Mouse (Mus musculus) embryo, embryonic 11.5 days (tissue): ENCODE measurements around the gene Ubr1.

Source experiments
- DNase-seq: peaks from one replicate; pipeline ENCODE4 v3.0.0-alpha.2; 2012; ENCODE audit warnings: low read depth, low spot score

Gene Ubr1

DNA sequence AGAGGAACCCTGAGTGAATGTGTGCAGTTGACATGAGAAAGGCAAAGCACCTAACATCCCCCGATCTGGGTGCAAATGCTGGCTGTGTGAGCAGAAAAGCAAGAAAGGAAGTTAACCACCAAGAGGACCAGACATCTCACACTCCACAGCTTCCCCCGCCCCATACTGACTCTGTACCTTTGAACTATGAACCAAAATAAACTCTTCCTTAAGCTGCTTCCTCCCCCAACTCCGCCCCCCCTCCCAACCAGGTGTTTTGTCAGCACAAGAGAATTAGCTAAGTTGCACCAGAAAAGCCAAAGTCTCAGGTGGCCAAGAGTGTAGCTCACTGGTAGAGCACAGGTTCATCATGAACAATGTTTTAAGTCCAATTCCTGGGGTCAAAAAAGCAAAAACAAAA is 117.4 kb downstream of the Ubr1 start:
- DNase-seq, result no peak

DNA sequence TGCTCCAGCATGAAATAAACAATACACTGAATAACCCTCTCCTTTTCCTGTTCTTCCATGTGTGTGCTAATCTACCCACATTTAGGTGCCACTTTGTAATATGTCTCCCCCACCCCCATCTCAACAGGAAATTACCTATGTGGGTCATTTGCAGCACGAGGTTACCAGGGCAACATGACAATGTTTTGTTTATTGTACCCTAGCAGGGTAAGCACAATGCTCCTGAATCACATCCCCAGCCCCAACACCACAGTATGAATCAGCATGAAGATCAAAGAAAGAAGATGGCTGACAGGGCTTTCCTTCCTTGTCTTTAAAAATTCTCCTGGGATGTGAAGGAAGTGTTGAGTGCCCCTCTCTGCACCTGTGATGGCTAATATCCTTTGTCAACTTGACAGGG is 117.9 kb downstream of the Ubr1 start:
- no peak for DNase-seq

DNA sequence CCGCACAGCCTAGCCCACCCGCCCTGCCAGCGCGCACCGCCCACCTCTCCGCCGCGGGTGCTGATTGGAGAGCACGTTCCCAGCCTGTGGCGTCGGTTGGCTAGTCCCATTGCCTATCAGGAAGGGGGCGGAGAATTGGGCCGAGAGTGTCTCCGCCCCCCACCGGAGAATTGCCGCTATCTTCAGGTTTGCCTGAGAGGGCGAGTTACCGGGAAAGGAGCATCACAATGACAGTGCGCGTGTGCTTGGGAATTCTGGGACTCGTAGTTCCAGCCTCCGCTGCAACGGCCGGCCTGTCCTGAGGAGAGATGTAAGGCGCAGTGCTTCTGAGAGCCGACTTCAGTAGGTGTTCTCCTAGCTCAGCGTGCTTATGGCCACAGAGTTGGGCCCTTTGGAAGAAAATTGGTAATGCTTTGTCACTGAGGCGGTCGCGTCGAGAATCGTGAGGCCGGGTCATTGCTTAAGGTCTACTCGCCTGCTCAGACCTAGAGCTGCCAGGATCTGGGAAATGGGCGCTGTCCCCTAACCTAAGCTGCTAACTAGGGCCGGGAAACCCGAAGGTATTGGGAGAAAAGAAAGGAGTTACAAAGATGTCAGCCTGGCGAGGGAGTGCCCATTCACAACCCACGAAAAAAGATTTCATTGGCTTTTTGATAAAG is 120.0 kb downstream of the Ubr1 start, which contains the start of gene Ttbk2:
Gene Ttbk2 (minus strand): TSS at position 181 of the 659 bp plus-strand sequence.
- peak; percentile 96 for DNase-seq

DNA sequence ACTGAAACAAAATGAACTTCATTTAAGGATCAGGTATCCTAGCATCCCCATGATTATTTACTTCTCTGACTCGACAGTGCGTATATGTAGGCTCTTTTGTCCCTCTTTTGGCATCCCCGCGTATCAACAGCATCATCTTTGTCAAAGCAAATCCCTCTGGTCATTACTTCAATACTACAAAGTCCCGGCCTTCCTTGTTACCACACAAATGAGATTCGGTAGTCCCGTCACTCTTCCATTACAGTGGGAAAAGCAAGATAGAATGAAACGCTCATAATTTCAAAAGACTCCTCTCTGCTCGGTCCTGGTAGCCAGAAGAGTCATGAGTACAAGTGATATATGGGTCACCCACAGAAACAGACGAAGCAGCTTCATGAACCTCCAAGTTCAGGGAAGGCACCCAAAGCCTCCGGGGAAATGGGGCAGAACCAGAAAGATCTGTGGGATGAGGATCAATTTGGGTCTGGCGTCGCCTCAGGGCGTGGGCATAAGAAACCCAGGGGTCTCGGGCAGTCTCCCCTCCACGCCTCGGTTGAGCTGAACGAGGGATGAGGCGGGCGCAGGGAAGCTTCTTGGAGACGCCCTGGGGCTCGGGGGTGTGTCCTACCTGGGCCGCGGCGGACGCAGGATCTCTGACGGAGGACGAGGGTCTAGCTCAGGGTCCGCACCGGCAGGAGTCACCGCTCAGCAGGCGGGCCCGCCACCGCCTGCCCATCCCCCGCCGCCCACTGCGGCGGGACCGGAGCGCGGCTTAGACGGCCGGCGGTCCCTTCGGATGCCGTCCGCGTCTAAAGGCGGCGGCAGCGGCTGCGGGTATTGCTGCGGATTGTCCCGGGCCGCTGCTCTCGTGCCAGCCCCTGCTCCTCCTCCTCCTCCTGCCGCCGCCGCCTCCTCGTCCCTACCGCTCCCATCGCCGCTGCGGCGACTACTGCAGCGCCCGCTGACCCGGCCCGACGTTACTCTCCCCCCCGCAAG is 120.8 kb downstream of the Ubr1 start, which contains the start of gene Cdan1:
Gene Cdan1 (minus strand): TSS at position 680 of the 975 bp plus-strand sequence.
- DNase-seq, result peak; percentile 38

DNA sequence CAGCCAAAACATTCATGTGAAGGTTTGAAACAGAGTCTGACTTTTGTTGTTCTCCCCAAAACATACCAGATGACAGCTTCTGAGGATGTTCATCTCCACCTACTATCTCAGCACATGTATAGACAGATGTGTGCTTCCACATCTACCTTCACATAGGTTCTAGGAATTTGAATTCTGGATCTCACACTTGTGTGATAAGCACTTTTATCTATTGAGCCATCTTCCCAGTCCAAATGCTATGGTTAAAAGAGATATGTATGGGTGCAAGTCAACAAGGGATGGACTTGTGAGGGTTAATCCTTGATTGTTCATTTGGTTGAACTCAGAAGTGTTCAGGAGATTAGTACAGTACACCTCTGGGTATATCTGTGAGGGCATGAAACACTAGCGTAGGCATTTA is 125.2 kb downstream of the Ubr1 start:
- DNase-seq, result no peak

DNA sequence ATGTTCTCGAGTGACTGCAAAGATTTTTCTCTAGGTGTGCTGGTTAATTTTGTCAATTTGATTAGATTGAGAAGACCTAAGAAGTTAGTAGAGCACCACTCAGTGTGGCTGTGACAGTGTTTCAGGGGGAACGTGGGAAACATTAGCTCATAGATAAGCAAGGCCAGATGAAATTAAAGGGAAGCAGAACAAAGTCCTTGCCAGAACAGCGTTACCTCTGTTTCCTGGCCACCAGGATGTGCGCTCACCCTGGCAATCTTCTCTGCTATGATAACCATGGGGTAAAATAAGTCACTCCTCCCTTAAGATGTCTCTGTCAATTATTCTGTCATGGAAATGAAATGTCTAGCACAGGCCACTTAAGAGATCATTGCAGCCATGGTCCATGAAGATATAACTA is 126.5 kb downstream of the Ubr1 start:
- no peak for DNase-seq

DNA sequence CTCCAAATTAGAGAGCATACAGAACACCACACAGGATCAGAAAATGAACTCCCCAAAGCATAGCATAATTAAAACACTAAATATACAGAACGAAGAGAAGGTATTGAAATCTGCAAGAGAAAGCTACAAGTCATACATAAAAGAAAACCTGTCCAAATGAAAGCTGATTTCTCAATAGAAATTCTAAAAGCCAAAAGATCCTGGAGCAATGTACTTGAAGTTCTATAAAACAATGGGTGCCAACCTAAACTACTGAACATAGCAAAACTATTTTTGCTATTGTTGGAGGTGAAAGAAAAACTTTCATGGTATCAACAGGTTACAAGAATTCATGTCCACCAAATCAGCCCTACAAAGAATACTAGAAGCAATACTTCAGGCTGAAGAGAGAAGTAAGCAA is 129.3 kb downstream of the Ubr1 start:
- no peak for DNase-seq

DNA sequence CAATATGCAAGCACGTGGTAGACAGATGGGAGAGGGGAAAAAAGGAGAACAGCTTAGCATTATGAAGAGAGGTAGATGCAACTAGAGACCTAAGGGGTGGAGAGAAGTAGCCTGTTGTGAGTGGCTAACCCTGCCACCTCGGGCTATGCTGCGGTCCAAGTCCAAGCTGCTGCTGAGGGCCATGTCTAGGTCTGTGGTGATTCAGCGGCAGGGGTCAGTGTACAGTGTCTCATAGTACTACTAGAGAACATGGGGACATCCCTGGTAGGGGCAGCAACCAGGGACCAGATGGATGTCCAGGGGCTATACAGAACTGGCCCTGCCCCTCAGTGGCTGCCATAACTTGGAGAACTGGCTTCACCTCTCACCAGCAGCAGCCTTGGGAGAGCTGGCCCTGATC is 135.3 kb downstream of the Ubr1 start:
- no peak for DNase-seq

DNA sequence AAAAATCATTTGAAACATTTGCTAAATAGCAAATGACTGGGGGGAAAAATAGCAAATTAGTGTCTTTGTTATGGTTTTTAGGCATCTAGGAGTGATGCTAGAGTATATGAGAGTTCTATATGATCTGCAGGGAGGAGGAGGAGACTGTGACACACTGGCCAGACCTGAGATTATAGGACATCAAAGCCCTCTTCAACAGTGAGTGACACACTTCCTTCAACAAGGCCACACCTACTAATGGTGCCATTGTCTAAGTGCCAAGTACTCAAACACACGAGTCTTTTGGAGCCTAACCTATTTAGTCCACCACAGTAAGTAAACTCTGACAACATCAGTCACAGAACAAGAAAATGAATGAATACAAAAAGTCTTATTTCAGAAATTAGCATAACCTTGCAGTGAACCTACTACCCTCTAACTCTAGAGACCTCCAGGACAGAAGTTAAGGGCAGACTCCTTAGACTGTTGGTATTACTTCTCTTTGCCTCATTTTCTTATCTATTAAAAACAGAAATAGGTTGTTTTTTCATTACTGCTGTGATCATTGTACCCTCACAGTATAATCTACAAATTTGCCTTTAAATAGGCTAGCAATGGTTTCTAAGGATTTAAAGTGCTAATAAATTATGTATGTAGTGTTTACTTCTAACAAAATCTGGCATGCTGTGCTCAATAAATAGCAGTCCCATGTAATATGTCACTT is 143.4 kb downstream of the Ubr1 start:
- no peak for DNase-seq
